ENCODE assay signal across 23 mouse cellular contexts in the genomic region with DNA sequence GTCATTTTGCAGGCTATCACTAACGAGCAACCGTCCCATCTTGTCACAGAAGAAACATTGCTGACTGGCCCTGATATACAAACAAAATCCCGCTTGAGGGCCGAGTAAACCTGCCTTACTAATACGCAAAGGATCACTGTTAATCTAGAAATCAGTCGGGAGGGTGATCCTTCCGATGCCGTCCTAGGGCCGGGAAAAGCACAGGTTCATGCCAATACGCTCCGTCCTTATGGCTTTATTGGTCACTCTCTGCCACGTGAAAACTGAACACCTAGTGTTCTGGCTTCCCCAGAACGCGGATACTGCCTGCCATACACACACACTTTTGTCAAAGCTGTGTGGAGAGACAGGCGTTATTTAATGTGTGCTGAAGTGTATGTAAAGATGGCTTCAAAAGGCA.
"Had no signal": no experiment of that assay in that cellular context is flagged by ENCODE, and none has a peak within 500 bp of the region (broad histone marks: within the 10 kb centered on the region; RNA-seq: fewer than 3 reads in every experiment).

No protein-coding gene starts in this region.

- H3K9me3 ChIP-seq: heart, embryonic 13.5 days; heart, embryonic 15.5 days; hindbrain, embryonic 13.5 days; hindbrain, embryonic 15.5 days; kidney, embryonic 15.5 days; limb, embryonic 13.5 days; limb, embryonic 15.5 days; liver, embryonic 12.5 days had no signal

- H3K9ac ChIP-seq: heart, embryonic 13.5 days; heart, embryonic 15.5 days; hindbrain, embryonic 13.5 days; hindbrain, embryonic 15.5 days; kidney, embryonic 15.5 days; limb, embryonic 13.5 days; limb, embryonic 15.5 days; liver, embryonic 12.5 days had no signal

- H3K36me3 ChIP-seq: heart, embryonic 15.5 days; hindbrain, embryonic 15.5 days had no signal

- DNase-seq: gastrocnemius, postnatal 14 days; gastrocnemius, postnatal 36 days; heart, adult 2 months; heart, postnatal 14 days; heart, postnatal 36 days; kidney, adult 11 months; kidney, adult 2 months; kidney, adult 9 months; kidney, postnatal 14 days; kidney, postnatal 36 days; layer of hippocampus, adult 9-11 months; layer of hippocampus, postnatal 36 days; left cerebral cortex, postnatal 4 days had no signal

- H3K4me3 ChIP-seq: heart, adult 2 months; heart, embryonic 13.5 days; heart, embryonic 15.5 days; hindbrain, embryonic 13.5 days; hindbrain, embryonic 15.5 days; kidney, embryonic 15.5 days; limb, embryonic 13.5 days; limb, embryonic 15.5 days; liver, embryonic 12.5 days had no signal

- H3K27ac ChIP-seq: heart, adult 2 months; heart, embryonic 13.5 days; heart, embryonic 15.5 days; hindbrain, embryonic 13.5 days; hindbrain, embryonic 15.5 days; hindbrain, postnatal 0 days; kidney, embryonic 15.5 days; kidney, postnatal 0 days; limb, embryonic 13.5 days; limb, embryonic 15.5 days; liver, embryonic 12.5 days had no signal
